ENCODE assay signal across 1 mouse cellular context in the genomic region with DNA sequence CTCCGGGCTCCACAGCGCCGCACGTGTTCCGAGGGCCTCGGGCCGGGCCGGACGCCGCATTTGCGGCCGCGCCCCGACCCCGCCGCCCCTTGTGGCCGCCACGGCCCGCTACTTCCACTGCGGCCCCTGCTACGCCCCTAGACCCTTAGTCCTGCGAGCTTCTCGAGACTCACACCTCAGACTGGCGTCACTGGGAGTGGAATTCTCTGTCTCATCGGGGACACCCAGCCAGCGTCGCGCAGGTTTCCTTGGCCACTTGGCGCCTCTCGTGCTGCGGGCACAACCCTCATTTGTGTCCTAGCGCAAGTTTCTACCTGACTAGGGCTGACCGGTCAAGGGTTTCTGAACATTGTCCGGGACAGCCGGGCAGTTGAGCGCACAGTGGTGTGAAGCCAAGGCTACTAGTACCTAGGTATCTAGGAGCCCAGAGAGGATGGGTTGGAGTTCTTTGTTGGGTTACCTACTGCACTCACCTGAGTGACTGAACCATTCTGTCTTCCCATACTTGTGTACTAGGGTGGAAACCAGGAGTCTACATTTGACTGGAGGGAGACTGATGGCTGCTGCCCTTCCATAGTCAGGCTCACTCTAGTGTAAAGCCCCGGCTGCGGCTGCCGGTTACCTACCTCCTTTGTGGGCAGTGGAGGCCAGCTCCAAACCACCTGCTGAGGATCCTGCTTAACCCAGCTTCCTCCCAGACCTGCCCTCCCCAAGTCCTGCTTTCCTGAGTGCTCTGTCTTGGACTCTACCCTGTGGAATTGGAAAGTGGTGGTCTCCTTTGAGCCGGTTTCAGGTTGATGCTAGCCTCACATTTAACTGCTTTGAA.
TF ChIP-seq lines count a peak whose summit lies in the region.

No protein-coding gene starts in this region.

TF ChIP-seq in MEL, 35 proteins besides CTCF, POLR2A, EP300 and RAD21 (continued from another document):
- no peak for TF ChIP-seq SMC3 (IDR thresholded peaks at IDR 0.05; ENCODE audit: low read depth, low read length)
- TF ChIP-seq MEF2A (IDR thresholded peaks at IDR 0.05; ENCODE audit: extremely low read depth, insufficient replicate concordance, low read depth, low read length, poor library complexity, severe bottlenecking), result no peak
- no peak for TF ChIP-seq MYB (IDR thresholded peaks at IDR 0.05; ENCODE audit: low read depth, low read length)
